Mouse (Mus musculus) ES-E14 (cell line): ENCODE data around the gene Crygd.

Experiments used
- CHD2 ChIP-seq: IDR thresholded peaks from 2 replicates; pipeline ENCODE4 v1.6.1; 2014; ENCODE audit warnings: mild to moderate bottlenecking, low read depth, low read length, inconsistent platforms
- MAFK ChIP-seq: IDR thresholded peaks from 2 replicates; pipeline ENCODE4 v1.6.1; 2014; ENCODE audit warnings: mild to moderate bottlenecking, low read depth, low read length, inconsistent platforms; ENCODE audit not compliant: insufficient read depth
- ZC3H11A ChIP-seq: IDR thresholded peaks from 2 replicates; pipeline ENCODE4 v1.6.1; 2012; ENCODE audit warnings: low read depth, mild to moderate bottlenecking, inconsistent platforms, low read length, borderline replicate concordance

DNA sequence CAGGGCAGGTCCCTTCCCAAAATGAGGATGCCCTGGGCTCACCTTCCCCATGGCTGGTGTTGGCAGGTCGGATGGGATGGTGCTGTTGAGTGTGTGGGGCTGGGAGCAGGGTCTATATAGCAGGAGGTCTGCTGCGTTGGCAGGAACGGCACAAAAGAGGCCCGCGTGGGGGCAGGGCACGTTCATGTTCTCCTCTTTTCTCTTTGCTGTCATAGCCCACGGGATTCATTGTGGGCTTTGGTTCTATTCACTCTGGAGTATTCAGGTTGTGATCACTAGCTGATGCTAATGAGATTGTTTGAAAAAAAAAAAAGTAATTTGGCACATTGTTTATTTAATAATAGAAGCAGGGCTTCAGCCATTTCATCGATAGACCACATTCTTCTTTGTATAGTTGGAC, at the start of gene Crygd:
- no peak for TF ChIP-seq ZC3H11A
- TF ChIP-seq MAFK = no peak
- no peak for TF ChIP-seq CHD2
